Mouse (Mus musculus): ENCODE data around the gene Lrit3.

DNA sequence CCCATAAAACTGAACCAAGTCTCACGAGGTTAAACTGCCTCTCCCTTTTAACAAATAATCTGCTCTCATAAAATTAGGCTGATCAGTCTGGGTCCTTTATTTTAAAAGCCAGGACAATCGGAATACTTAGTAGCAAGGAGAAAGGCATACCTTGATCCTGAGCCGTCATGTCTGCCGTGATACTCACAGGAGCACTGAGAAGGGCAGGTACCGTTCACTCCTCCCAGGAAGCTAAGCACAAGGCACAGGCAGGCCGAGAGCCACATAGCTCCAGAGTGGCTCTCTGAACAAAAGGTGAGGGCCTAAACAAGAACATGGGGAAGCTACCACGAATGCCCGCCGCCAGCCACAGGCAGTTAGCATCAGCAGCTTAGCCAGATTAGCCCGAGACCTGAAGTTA is at the start of gene Lrit3:
- no peak for TF ChIP-seq POLR2A (IDR thresholded peaks at IDR 0.05; ENCODE audit: insufficient read depth, low read depth, low read length)
- TF ChIP-seq CTCF (IDR thresholded peaks at IDR 0.05; ENCODE audit: insufficient read depth, low read depth, low read length) = no peak

Measured in olfactory bulb, adult 2 months (tissue).